Mouse (Mus musculus) limb, embryonic 13.5 days (tissue): Measurements from ENCODE around the gene BC052040. TPM values are rescaled to one million over a fixed set of nuclear protein-coding genes. Genes with fewer than 3 reads are reported as not detected.

ENCODE experiments used
- ATAC-seq: fragments of 200-750 bp; cut with Nextera tagmentation; 2 replicates; pipeline ENCODE4 v1.8.0; 2017; ENCODE audit warnings: low read depth, moderate number of reproducible peaks, moderate TSS enrichment; ENCODE audit not compliant: low FRiP score
- H3K27ac ChIP-seq: fragments of 300-500 bp; sonication (generic); 2 replicates; pipeline ENCODE4 v1.5.1; 2015; ENCODE audit warnings: inconsistent platforms, mild to moderate bottlenecking, moderate library complexity
- H3K27me3 ChIP-seq: fragments of 300-500 bp; sonication (generic); 2 replicates; pipeline ENCODE4 v1.6.1; 2015; ENCODE audit warnings: mild to moderate bottlenecking, inconsistent platforms
- H3K36me3 ChIP-seq: fragments of 300-500 bp; sonication (generic); 2 replicates; pipeline ENCODE4 v1.6.1; 2015; ENCODE audit warnings: inconsistent platforms, mild to moderate bottlenecking, moderate library complexity
- H3K4me1 ChIP-seq: fragments of 300-500 bp; sonication (generic); 2 replicates; pipeline ENCODE4 v1.6.1; 2015; ENCODE audit warnings: inconsistent platforms
- H3K4me2 ChIP-seq: fragments of 300-500 bp; sonication (generic); replicated peaks from 2 replicates; pipeline ENCODE4 v1.6.1; 2015; ENCODE audit warnings: inconsistent platforms, mild to moderate bottlenecking, moderate library complexity
- H3K4me3 ChIP-seq: fragments of 300-500 bp; sonication (generic); 2 replicates; pipeline ENCODE4 v1.5.1; 2015; ENCODE audit warnings: moderate library complexity, mild to moderate bottlenecking, inconsistent platforms
- H3K9ac ChIP-seq: fragments of 300-500 bp; sonication (generic); 2 replicates; pipeline ENCODE4 v1.6.1; 2015; ENCODE audit warnings: mild to moderate bottlenecking, inconsistent platforms
- H3K9me3 ChIP-seq: fragments of 300-500 bp; sonication (generic); 2 replicates; pipeline ENCODE4 v1.6.1; 2016; ENCODE audit warnings: inconsistent platforms
- WGBS: fragments of 180-500 bp; shearing (Covaris S2); methylation state at CpG from one replicate; pipeline ENCODE4 v1.1.7; 2015; 5-methylcytosine and 5-hydroxymethylcytosine counted together
- polyA plus RNA-seq: library from polyadenylated mRNA; unstranded; fragments of >200 nt; fragmentation: Nextera tagmentation; extraction: Ambion mirVana; gene quantifications from 2 replicates; pipeline ENCODE4 v1.2.1, GENCODE M21; 2015

BC052040 gene
- 9.1 and 9.7 TPM in 2 replicates for polyA plus RNA-seq

- peak within 1 kb of the TSS; percentile 74 for H3K9ac ChIP-seq
- H3K36me3 ChIP-seq = no peaks in the 10 kb centered on the region
- peaks cover 25% of the 10 kb centered on the region for H3K4me1 ChIP-seq
- peak within 1 kb of the TSS; percentile 69 for H3K4me3 ChIP-seq
- ATAC-seq = peak; percentile 96
- H3K27ac ChIP-seq = no peak within 1 kb of the TSS
- H3K9me3 ChIP-seq = no peaks in the 10 kb centered on the region
- H3K27me3 ChIP-seq = 0 out of 2 replicates have a peak, but pooled peaks cover 2% of the 10 kb centered on the region
- peak within 1 kb of the TSS; percentile 76 for H3K4me2 ChIP-seq
- WGBS = under 1% methylated on average over 41 of the region's 41 CpGs
Observed at GRCm38 (mm10) chr2:115581241-115581988, at the start of gene BC052040. BC052040 (plus strand) TSS chr2:115581716.

GRCm38 (mm10) chr2:115538009-115538690 is 43.4 kb upstream of the BC052040 start:
- Histone ChIP-seq H3K4me2 (no peak overlapping the region), H3K36me3 (no peaks in the 10 kb centered on the region), H3K4me1 (peaks cover 18% of the 10 kb centered on the region), H3K9ac (no peak overlapping the region), H3K4me3 (no peak overlapping the region), H3K27me3 (0 out of 2 replicates have a peak, but pooled peaks cover 5% of the 10 kb centered on the region), H3K9me3 (no peaks in the 10 kb centered on the region), H3K27ac (no peak overlapping the region)
- WGBS = 37% methylated on average over 13 of the region's 13 CpGs
- no peak for ATAC-seq

GRCm38 (mm10) chr2:115538691-115539283 is 42.7 kb upstream of the BC052040 start:
- no peak overlapping the region for H3K4me3 ChIP-seq
- no peak for ATAC-seq
- no peak overlapping the region for H3K4me2 ChIP-seq
- peaks cover 18% of the 10 kb centered on the region for H3K4me1 ChIP-seq
- no peaks in the 10 kb centered on the region for H3K36me3 ChIP-seq
- H3K27ac ChIP-seq = no peak overlapping the region
- 17% methylated on average over 5 of the region's 5 CpGs for WGBS
- H3K9me3 ChIP-seq = no peaks in the 10 kb centered on the region
- H3K9ac ChIP-seq = no peak overlapping the region
- H3K27me3 ChIP-seq = 0 out of 2 replicates have a peak, but pooled peaks cover 5% of the 10 kb centered on the region

- Histone ChIP-seq H3K27me3 (0 out of 2 replicates have a peak, but pooled peaks cover 5% of the 10 kb centered on the region), H3K9ac (no peak overlapping the region), H3K9me3 (no peaks in the 10 kb centered on the region), H3K27ac (no peak overlapping the region), H3K36me3 (no peaks in the 10 kb centered on the region), H3K4me1 (peaks cover 18% of the 10 kb centered on the region), H3K4me3 (no peak overlapping the region), H3K4me2 (no peak overlapping the region)
- WGBS = 91% methylated on average over 5 of the region's 5 CpGs
- ATAC-seq = no peak
Observed at GRCm38 (mm10) chr2:115539731-115540130, 41.8 kb upstream of the BC052040 start.

GRCm38 (mm10) chr2:115542401-115543123 is 39.0 kb upstream of the BC052040 start:
- Histone ChIP-seq H3K4me1 (peaks cover 18% of the 10 kb centered on the region), H3K4me2 (peak overlapping the region; percentile 42), H3K9me3 (no peaks in the 10 kb centered on the region), H3K27me3 (0 out of 2 replicates have a peak, but pooled peaks cover 5% of the 10 kb centered on the region), H3K36me3 (no peaks in the 10 kb centered on the region), H3K9ac (no peak overlapping the region), H3K27ac (no peak overlapping the region), H3K4me3 (no peak overlapping the region)
- 16% methylated on average over 11 of the region's 11 CpGs for WGBS
- no peak for ATAC-seq

GRCm38 (mm10) chr2:115543212-115543611 is 38.3 kb upstream of the BC052040 start:
- ATAC-seq = no peak
- H3K4me2 ChIP-seq = no peak overlapping the region
- H3K36me3 ChIP-seq = no peaks in the 10 kb centered on the region
- H3K4me3 ChIP-seq = no peak overlapping the region
- H3K4me1 ChIP-seq = peaks cover 17% of the 10 kb centered on the region
- H3K9ac ChIP-seq = no peak overlapping the region
- 45% methylated on average over 4 of the region's 4 CpGs for WGBS
- H3K27me3 ChIP-seq = 0 out of 2 replicates have a peak, but pooled peaks cover 5% of the 10 kb centered on the region
- no peaks in the 10 kb centered on the region for H3K9me3 ChIP-seq
- H3K27ac ChIP-seq = no peak overlapping the region

GRCm38 (mm10) chr2:115551901-115552300 is 29.6 kb upstream of the BC052040 start:
- H3K27me3 ChIP-seq = no peaks in the 10 kb centered on the region
- 83% methylated on average over 3 of the region's 3 CpGs for WGBS
- no peak overlapping the region for H3K4me2 ChIP-seq
- H3K27ac ChIP-seq = no peak overlapping the region
- no peak overlapping the region for H3K4me3 ChIP-seq
- no peaks in the 10 kb centered on the region for H3K4me1 ChIP-seq
- no peak overlapping the region for H3K9ac ChIP-seq
- no peaks in the 10 kb centered on the region for H3K9me3 ChIP-seq
- no peaks in the 10 kb centered on the region for H3K36me3 ChIP-seq
- ATAC-seq = no peak

GRCm38 (mm10) chr2:115562155-115562827 is 19.2 kb upstream of the BC052040 start:
- no peak for ATAC-seq
- 58% methylated on average over 3 of the region's 3 CpGs for WGBS
- H3K9ac ChIP-seq = no peak overlapping the region
- H3K4me1 ChIP-seq = no peaks in the 10 kb centered on the region
- H3K9me3 ChIP-seq = no peaks in the 10 kb centered on the region
- H3K36me3 ChIP-seq = no peaks in the 10 kb centered on the region
- no peak overlapping the region for H3K4me3 ChIP-seq
- H3K4me2 ChIP-seq = no peak overlapping the region
- no peaks in the 10 kb centered on the region for H3K27me3 ChIP-seq
- H3K27ac ChIP-seq = no peak overlapping the region

- no peaks in the 10 kb centered on the region for H3K36me3 ChIP-seq
- H3K27me3 ChIP-seq = no peaks in the 10 kb centered on the region
- H3K9me3 ChIP-seq = no peaks in the 10 kb centered on the region
- H3K9ac ChIP-seq = no peak overlapping the region
- WGBS = 41% methylated on average over 6 of the region's 6 CpGs
- H3K4me2 ChIP-seq = no peak overlapping the region
- H3K27ac ChIP-seq = no peak overlapping the region
- H3K4me1 ChIP-seq = no peaks in the 10 kb centered on the region
- no peak overlapping the region for H3K4me3 ChIP-seq
- ATAC-seq = no peak
Observed at GRCm38 (mm10) chr2:115563436-115564093, 18.0 kb upstream of the BC052040 start.

GRCm38 (mm10) chr2:115571996-115572395 is 9.5 kb upstream of the BC052040 start:
- Histone ChIP-seq H3K36me3 (no peaks in the 10 kb centered on the region), H3K4me3 (no peak overlapping the region), H3K27ac (no peak overlapping the region), H3K9ac (no peak overlapping the region), H3K4me1 (no peaks in the 10 kb centered on the region), H3K9me3 (no peaks in the 10 kb centered on the region), H3K27me3 (0 out of 2 replicates have a peak, but pooled peaks cover 7% of the 10 kb centered on the region), H3K4me2 (no peak overlapping the region)
- ATAC-seq = no peak
- 71% methylated on average over 1 of the region's 1 CpGs for WGBS

GRCm38 (mm10) chr2:115574802-115575201 is 6.7 kb upstream of the BC052040 start:
- Histone ChIP-seq H3K9me3 (no peaks in the 10 kb centered on the region), H3K27ac (no peak overlapping the region), H3K4me2 (no peak overlapping the region), H3K36me3 (no peaks in the 10 kb centered on the region), H3K4me3 (no peak overlapping the region), H3K4me1 (peaks cover 10% of the 10 kb centered on the region), H3K9ac (no peak overlapping the region), H3K27me3 (0 out of 2 replicates have a peak, but pooled peaks cover 7% of the 10 kb centered on the region)
- ATAC-seq = no peak
- 75% methylated on average over 5 of the region's 5 CpGs for WGBS
